ENCODE assay signal across 9 mouse cellular contexts in genomic region chr1:153265579-153265978, GRCm38 (mm10).
DNase-seq lines count a peak whose midpoint lies in the region; ATAC-seq and TF ChIP-seq lines count a peak whose summit lies in the region.
"Had no signal": no experiment of that assay in that cellular context is flagged by ENCODE, and none has a peak within 500 bp of the region (broad histone marks: within the 10 kb centered on the region; RNA-seq: fewer than 3 reads in every experiment).

No protein-coding gene starts in this region.

- no peak overlapping the region for H3K9ac ChIP-seq in kidney, postnatal 0 days (ENCODE audit: low read depth, low read length)
- H3K9ac ChIP-seq in hindbrain, embryonic 16.5 days (ENCODE audit: low read depth, low read length): no peak overlapping the region
- H3K9ac ChIP-seq in neural tube, embryonic 13.5 days: no peak overlapping the region

- H3K9me3 ChIP-seq in kidney, postnatal 0 days (replicated peaks; ENCODE audit: low read length): no peaks in the 10 kb centered on the region
- no peaks in the 10 kb centered on the region for H3K9me3 ChIP-seq in hindbrain, embryonic 16.5 days (ENCODE audit: control insufficient read depth, low read length)
- H3K9me3 ChIP-seq in neural tube, embryonic 13.5 days: no peaks in the 10 kb centered on the region
- H3K9me3 ChIP-seq: megakaryocyte, embryonic 14.5 days had no signal

- no peak for TF ChIP-seq CTCF in kidney, postnatal 0 days (IDR thresholded peaks at IDR 0.05; ENCODE audit: low read depth)

- no peak overlapping the region for H3K4me2 ChIP-seq in kidney, postnatal 0 days (ENCODE audit: low read length)
- H3K4me2 ChIP-seq in hindbrain, embryonic 16.5 days (ENCODE audit: low read length): no peak overlapping the region
- no peak overlapping the region for H3K4me2 ChIP-seq in neural tube, embryonic 13.5 days

- H3K27ac ChIP-seq in kidney, postnatal 0 days: peak overlapping the region; percentile 70
- peak overlapping the region; percentile 29; the same call in 1 of the 2 replicates for H3K27ac ChIP-seq in hindbrain, embryonic 16.5 days (ENCODE audit: low read depth, low read length)
- H3K27ac ChIP-seq in neural tube, embryonic 13.5 days (replicated peaks): peak overlapping the region; percentile 52

- peaks cover 19% of the 10 kb centered on the region for H3K4me1 ChIP-seq in kidney, postnatal 0 days (replicated peaks; ENCODE audit: insufficient read depth, low read length)
- H3K4me1 ChIP-seq in hindbrain, embryonic 16.5 days (ENCODE audit: control insufficient read depth, insufficient read depth, low read depth, low read length): peaks cover 24% of the 10 kb centered on the region
- H3K4me1 ChIP-seq in neural tube, embryonic 13.5 days (replicated peaks): peaks cover 36% of the 10 kb centered on the region
- H3K4me1 ChIP-seq: megakaryocyte, embryonic 14.5 days had no signal

- WGBS in kidney, postnatal 0 days: 53% methylated on average over 7 of the region's 7 CpGs
- 63% methylated on average over 7 of the region's 7 CpGs for whole genome bisulfite sequencing in hindbrain, embryonic 16.5 days
- WGBS in neural tube, embryonic 13.5 days: 60% methylated on average over 7 of the region's 7 CpGs

- no peak overlapping the region for H3K4me3 ChIP-seq in kidney, postnatal 0 days (replicated peaks; ENCODE audit: low read depth, low read length)
- no peak overlapping the region for H3K4me3 ChIP-seq in hindbrain, embryonic 16.5 days (ENCODE audit: low read length)
- H3K4me3 ChIP-seq in neural tube, embryonic 13.5 days: no peak overlapping the region
- H3K4me3 ChIP-seq: megakaryocyte, embryonic 14.5 days had no signal

- DNase-seq in kidney, postnatal 0 days (ENCODE audit: low spot score): no peak
- no peak for DNase-seq in kidney, adult 18-20 months
- peak; percentile 65 to 77 for DNase-seq in heart, adult 18-20 months
- DNase-seq in left cerebral cortex, adult 18-20 months (ENCODE audit: low spot score in 2 of 2): no peak
- no peak for DNase-seq in right cerebral cortex, postnatal 4 days

- ATAC-seq in kidney, postnatal 0 days (replicated peaks; ENCODE audit: low FRiP score, low read depth): no peak
- peak; percentile 40; the same call in 1 of the 2 replicates for ATAC-seq in hindbrain, embryonic 16.5 days
- ATAC-seq in neural tube, embryonic 13.5 days (ENCODE audit: low read depth): no peak
- no peak for ATAC-seq in megakaryocyte progenitor cell, adult 5-6 weeks (replicated peaks; ENCODE audit: poor library complexity)

- H3K36me3 ChIP-seq in kidney, postnatal 0 days (ENCODE audit: insufficient read depth, low read length): peaks cover 12% of the 10 kb centered on the region; the same call in 1 of the 2 replicates
- no peaks in the 10 kb centered on the region for H3K36me3 ChIP-seq in hindbrain, embryonic 16.5 days (ENCODE audit: control insufficient read depth, insufficient read depth, low read length)
- H3K36me3 ChIP-seq in neural tube, embryonic 13.5 days: 0 out of 2 replicates have a peak, but pooled peaks cover 5% of the 10 kb centered on the region

- H3K27me3 ChIP-seq in kidney, postnatal 0 days (ENCODE audit: insufficient read depth, low read length): no peaks in the 10 kb centered on the region
- no peaks in the 10 kb centered on the region for H3K27me3 ChIP-seq in hindbrain, embryonic 16.5 days (replicated peaks; ENCODE audit: control insufficient read depth, insufficient read depth, low read length)
- H3K27me3 ChIP-seq in neural tube, embryonic 13.5 days: no peaks in the 10 kb centered on the region
- H3K27me3 ChIP-seq: megakaryocyte, embryonic 14.5 days had no signal

Comparison
In these comparisons a context has a peak if more than half of its experiments do, and no peak if none do; other contexts are left out.
1. DNase-seq: peak in heart, adult 18-20 months (2 of 2); none in kidney, postnatal 0 days (single experiment), kidney, adult 18-20 months (single experiment), left cerebral cortex, adult 18-20 months (0 of 2) and right cerebral cortex, postnatal 4 days (single experiment).
2. Peak in every context shown above with its lines, with median percentiles within 50 percentile points of each other: H3K27ac ChIP-seq.